Mouse (Mus musculus): ENCODE data around the gene Mlxip.

The Mlxip gene

GRCm38 (mm10) chr5:123382686-123383085, 11.9 kb upstream of the Mlxip start:
- no peak for DNase-seq

GRCm38 (mm10) chr5:123388452-123388851, 6.1 kb upstream of the Mlxip start:
- DNase-seq = no peak

- no peak for DNase-seq
Observed at GRCm38 (mm10) chr5:123390536-123391441, 3.8 kb upstream of the Mlxip start.

GRCm38 (mm10) chr5:123391442-123391809, 3.2 kb upstream of the Mlxip start:
- DNase-seq = no peak

- peak in 1 of 2 experiments; percentile 30 for DNase-seq
Observed at GRCm38 (mm10) chr5:123393786-123394302, 754 bp upstream of the Mlxip start.

- peak in 1 of 2 experiments; percentile 46 for DNase-seq
Observed at GRCm38 (mm10) chr5:123394957-123395881, 621 bp downstream of the Mlxip start.

- DNase-seq = peak in 1 of 2 experiments; percentile 42
Observed at GRCm38 (mm10) chr5:123396901-123397464, 2.4 kb downstream of the Mlxip start.

GRCm38 (mm10) chr5:123397786-123398185, 3.2 kb downstream of the Mlxip start:
- DNase-seq = peak in 1 of 2 experiments; percentile 68

GRCm38 (mm10) chr5:123398856-123399498, 4.4 kb downstream of the Mlxip start:
- no peak for DNase-seq

- DNase-seq = no peak
Observed at GRCm38 (mm10) chr5:123404480-123404879, 9.9 kb downstream of the Mlxip start.

- no peak for DNase-seq
Observed at GRCm38 (mm10) chr5:123406952-123407351, 12.4 kb downstream of the Mlxip start.

- DNase-seq = no peak
Observed at GRCm38 (mm10) chr5:123408176-123408575, 13.6 kb downstream of the Mlxip start.

GRCm38 (mm10) chr5:123412193-123412592, 17.6 kb downstream of the Mlxip start:
- DNase-seq = no peak

- no peak for DNase-seq
Observed at GRCm38 (mm10) chr5:123413866-123414363, 19.3 kb downstream of the Mlxip start.

GRCm38 (mm10) chr5:123416149-123416548, 21.6 kb downstream of the Mlxip start:
- no peak for DNase-seq

- DNase-seq = no peak
Observed at GRCm38 (mm10) chr5:123416566-123417518, 22.2 kb downstream of the Mlxip start.

- no peak for DNase-seq
Observed at GRCm38 (mm10) chr5:123423885-123424284, 29.3 kb downstream of the Mlxip start.

- no peak for DNase-seq
Observed at GRCm38 (mm10) chr5:123427556-123427955, 33.0 kb downstream of the Mlxip start.

- peak; percentile 66 to 79 for DNase-seq
Observed at GRCm38 (mm10) chr5:123431524-123432304, 37.1 kb downstream of the Mlxip start.

- no peak for DNase-seq
Observed at GRCm38 (mm10) chr5:123432305-123432874, 37.8 kb downstream of the Mlxip start.
